Mouse (Mus musculus): Measurements from ENCODE around the gene Tlx1.

Tlx1 gene

GRCm38 (mm10) chr19:45150490-45151181 lies at the start of gene Tlx1:
Gene Tlx1, plus strand, starts transcription at chr19:45150680.
- DNase-seq (ENCODE audit: low read depth) = no peak

DNA sequence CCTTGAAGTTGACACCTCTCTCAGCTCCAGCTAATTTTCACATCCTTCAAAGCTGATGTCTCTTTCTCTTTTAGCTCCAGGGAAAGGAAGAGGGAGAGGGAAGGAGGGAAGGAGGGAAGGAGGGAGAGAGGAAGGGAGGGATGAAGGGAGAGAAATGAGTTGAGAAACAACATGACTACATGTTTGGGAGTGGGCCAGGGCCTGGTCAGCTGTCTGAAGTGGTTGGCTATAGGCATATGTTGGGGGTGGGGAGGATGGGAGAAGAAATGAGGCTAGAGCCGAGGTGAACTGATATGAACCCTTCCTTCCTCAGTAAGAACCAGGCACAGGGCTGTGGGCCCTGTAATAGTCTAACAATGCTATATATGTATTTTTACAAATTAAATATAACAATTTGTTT lies 44.9 kb upstream of the Tlx1 start:
- no peak for DNase-seq (ENCODE audit: low read depth)

GRCm38 (mm10) chr19:45106689-45107088 lies 43.8 kb upstream of the Tlx1 start:
- no peak for DNase-seq (ENCODE audit: low read depth)

DNA sequence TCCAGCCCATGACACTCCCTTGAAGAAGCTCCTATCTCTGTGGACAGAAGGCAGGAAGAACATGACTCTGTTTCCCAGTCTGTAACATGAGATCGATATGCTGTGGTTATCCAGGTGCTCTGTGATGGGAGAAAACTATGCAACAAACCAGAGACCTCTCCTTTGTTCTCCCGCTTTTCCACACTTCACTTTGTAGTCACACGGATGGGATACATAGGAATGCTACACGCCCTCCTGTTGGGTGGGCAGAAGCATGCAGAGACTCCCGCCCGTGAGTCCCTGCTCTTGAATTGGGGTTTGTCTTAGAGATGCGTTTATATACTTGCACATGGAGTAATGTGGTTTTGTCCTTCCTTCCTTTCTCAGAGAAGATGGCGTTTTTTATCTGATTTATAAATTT lies 39.8 kb upstream of the Tlx1 start:
- no peak for DNase-seq (ENCODE audit: low read depth)

GRCm38 (mm10) chr19:45112444-45112843 lies 38.0 kb upstream of the Tlx1 start:
- DNase-seq (ENCODE audit: low read depth) = no peak

- DNase-seq (ENCODE audit: low read depth) = no peak
These were observed 36.6 kb upstream of the Tlx1 start for GRCm38 (mm10) chr19:45113791-45114460.

GRCm38 (mm10) chr19:45114772-45115171 lies 35.7 kb upstream of the Tlx1 start:
- no peak for DNase-seq (ENCODE audit: low read depth)

GRCm38 (mm10) chr19:45116798-45117197 lies 33.7 kb upstream of the Tlx1 start:
- peak; percentile 40 for DNase-seq (ENCODE audit: low read depth)

DNA sequence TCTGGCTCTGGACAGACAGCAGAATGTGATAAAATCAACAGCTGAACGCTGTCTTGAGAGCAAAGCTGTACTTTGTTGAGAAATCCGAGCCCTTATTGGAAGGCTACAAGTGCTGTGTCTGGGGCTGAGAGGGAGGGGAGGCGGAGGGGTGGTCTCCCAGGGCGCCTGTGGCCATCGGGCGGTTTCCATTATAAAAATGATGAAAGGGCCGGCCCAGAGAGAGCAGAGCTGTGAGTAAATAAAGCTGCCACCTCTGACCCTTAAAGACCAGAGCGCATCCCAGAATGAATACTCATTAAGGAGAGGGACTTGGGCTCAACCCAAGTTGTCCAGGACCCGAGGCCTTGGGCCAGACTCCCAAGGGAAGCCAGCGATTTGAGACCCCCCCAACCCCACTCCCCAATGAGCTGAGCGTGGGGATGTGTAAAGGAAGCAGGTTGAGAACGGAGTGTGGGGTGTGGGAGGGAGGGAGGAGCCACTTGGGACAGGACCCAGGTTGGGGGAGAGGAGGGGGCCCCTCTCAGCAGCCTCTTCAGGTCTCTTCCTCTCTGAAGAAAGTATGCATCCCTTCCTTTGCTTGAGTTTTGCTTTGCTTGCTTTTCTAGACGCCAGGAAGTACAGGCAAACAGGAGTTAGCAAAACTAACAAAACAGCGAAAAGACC lies 18.4 kb upstream of the Tlx1 start:
- no peak for DNase-seq (ENCODE audit: low read depth)

- DNase-seq (ENCODE audit: low read depth) = no peak
These were observed 7.9 kb upstream of the Tlx1 start for GRCm38 (mm10) chr19:45142531-45142930.

DNA sequence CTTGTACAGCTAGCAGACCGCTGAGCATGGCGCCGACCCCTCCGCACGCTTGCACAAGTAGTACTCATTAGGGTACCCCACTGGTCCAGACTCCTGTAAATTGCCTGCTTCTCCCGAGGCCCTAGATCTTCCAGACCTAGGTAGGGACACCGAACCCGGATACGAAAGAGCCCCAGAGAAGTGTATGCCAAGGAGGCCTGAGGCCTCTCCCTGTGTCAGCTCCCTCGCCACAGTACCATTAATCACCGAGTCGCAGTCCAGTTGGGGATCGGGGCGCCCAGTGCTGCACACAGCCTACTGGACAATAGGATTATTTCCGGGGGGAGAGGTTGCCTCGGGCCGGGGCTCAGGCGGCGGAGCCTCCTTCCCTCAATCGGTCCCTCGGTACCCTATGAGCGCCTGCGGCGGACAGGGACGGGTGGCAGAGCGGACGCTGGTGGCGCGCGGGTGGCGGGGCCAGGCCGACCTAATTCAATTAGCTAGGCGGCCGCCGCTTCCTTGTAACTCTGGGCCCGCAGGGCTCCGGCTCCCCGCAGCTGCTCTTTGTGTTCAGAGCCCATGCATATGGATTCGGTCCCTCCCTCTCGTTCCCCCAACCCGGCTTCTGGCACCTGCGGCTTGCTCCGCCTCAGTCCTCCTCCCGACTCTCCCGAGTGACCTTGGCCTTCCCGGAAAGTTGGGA lies 7.1 kb upstream of the Tlx1 start:
- no peak for DNase-seq (ENCODE audit: low read depth)

DNA sequence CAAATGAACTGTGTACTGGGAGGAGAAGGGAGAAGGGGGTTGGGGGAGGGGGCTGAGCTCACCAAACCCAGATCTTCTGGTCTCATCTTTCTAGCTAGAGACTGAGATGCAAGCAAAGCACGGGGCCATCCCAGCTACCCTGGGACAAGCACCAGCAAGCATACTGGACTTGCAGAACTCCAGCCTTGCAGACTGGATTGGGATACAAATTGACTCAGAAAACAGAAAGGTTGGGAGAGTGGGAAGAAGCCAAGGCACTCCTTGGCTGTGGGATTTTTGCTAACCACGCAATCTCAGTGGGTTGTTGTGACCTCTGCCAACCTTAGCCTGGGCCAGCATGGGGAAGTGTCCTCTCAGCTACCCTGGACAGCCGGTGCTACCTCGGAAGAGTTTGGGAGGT lies 3.4 kb upstream of the Tlx1 start:
- DNase-seq (ENCODE audit: low read depth) = no peak

GRCm38 (mm10) chr19:45151361-45152182 lies 1.1 kb downstream of the Tlx1 start:
- no peak for DNase-seq (ENCODE audit: low read depth)

DNA sequence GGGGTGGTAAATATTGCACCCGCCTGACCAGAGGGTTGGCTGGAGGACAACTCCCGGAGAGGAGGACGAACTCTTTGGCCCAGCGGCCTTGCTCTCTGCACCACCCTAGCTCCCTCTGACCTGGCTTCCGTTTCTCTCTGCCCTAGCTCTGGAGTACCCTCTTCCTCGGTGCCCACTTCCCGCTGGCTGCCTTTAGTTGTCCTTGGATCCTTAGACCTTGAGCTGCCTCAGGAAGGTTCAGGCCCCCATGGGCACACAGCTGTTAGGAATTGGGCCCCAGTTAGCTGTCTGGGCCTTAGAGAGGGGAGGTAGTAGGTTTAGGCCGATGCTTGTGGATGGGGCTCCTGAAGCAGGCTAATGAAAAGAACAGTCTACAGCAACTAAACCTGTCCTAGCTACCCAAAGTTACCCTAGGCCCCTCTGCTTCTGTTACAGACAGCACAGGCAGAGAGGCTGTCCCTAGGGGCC lies 1.7 kb downstream of the Tlx1 start:
- DNase-seq (ENCODE audit: low read depth) = no peak

DNA sequence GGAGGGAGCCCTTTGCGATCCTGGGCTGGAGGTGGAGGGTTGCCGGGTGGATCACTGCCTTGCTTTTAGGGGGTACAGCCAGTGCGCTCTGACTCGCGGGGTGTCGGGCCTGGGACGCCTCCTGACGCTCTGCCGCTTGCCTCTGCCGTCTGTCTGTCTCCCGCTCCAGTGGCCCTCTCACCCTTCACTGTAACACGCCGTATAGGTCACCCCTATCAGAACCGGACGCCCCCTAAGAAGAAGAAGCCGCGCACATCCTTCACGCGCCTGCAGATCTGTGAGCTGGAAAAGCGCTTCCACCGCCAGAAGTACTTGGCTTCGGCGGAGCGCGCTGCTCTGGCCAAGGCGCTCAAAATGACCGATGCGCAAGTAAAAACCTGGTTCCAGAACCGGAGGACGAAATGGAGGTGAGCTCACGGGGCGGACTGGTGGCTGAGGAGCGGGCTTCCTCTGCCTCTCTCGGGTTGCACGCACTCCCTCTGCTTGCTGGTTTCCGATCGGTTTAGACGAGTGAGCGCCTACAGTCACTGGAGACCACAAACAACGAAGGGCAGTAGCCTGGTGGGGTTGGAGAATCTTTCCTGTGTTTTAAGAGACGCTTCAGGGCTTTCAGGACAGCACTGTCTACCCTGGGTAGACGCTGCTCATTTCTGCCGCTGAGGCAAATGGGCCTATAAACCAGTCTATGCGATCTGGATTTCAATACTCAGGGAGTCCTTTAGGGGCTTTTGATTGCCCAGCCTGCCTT lies 3.0 kb downstream of the Tlx1 start:
- no peak for DNase-seq (ENCODE audit: low read depth)

- no peak for DNase-seq (ENCODE audit: low read depth)
These were observed 3.5 kb downstream of the Tlx1 start for GRCm38 (mm10) chr19:45154059-45154386.

GRCm38 (mm10) chr19:45154521-45154920 lies 4.0 kb downstream of the Tlx1 start:
- DNase-seq (ENCODE audit: low read depth) = no peak

DNA sequence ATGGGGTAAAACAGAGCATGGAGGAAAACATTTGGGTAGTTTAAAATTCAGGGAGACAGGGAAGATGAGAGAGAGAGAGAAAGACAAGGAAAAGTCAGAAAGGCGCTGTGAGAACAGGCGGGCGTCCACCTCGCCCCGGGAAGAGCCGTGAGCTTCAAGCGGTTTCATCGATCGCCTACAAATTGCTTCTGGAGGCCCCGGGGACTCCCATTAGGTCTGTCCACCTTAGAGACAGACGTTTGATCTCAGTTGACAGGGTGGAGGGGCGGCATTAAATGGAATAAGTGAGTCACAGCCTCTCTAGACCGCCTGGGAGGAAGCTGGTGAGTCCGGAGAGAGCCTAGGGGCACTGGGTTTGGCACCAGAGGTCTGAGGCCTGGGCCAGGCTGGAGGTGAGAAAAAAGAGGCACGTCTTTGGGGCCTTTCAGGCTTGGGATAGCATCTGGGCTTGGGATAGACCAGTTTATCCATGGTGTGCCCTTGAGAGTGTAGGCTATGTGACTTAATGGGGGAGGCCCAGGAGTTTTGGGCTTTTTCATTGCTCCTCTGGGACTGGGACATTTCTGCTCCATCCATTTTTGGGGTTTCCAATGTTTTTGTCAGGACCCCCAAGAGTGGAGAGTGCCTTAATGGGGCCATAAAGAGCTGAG lies 4.8 kb downstream of the Tlx1 start:
- DNase-seq (ENCODE audit: low read depth) = no peak

DNA sequence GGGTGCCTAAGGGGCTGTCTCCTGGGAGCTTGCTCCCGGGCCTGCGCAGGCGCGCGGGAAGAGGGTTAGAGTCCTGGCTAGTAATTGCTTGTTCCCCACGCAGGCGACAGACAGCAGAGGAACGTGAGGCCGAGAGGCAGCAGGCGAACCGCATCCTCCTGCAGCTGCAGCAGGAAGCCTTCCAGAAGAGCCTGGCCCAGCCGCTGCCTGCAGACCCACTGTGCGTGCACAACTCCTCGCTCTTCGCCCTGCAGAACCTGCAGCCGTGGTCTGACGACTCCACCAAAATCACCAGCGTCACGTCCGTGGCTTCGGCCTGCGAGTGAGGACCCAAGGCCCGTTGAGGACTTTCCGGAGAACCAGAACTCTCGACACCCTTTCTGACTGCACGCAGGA lies 5.3 kb downstream of the Tlx1 start:
- DNase-seq (ENCODE audit: low read depth) = no peak

GRCm38 (mm10) chr19:45156381-45156780 lies 5.9 kb downstream of the Tlx1 start:
- DNase-seq (ENCODE audit: low read depth) = no peak

DNA sequence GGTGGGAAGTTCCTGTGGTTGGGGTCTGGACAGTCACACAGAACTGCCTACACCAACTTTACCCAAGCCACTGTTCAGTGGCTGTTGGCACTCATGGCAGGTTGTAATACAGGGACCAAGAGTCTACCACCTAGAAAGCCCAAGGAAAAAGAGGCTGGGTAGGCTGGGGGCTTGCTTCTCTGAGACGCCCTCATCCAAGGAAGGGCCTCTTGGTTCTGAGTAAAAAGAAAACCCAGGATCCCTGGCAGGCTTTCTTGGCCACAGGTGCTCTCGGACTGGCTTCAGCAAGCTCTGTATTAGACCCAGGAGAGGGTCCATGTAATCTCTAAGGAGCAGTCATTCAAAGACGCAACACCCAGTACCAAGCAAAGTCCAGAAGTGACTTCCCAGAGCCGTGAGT lies 7.7 kb downstream of the Tlx1 start:
- DNase-seq (ENCODE audit: low read depth) = no peak

All from c-Kit-positive CD71-negative TER-119-negative erythroid progenitor cells, embryonic 14.5 days (primary cell).